Mouse (Mus musculus) lung, adult 2 months (tissue): Measurements from ENCODE around the gene Ache.

Experiments used
- CTCF ChIP-seq: fragments of 200-500 bp; IDR thresholded peaks from 2 replicates; pipeline ENCODE4 v1.5.1; 2011; ENCODE audit warnings: mild to moderate bottlenecking, low read length, control low read depth; ENCODE audit not compliant: insufficient read depth
- POLR2A ChIP-seq: fragments of 200-500 bp; IDR thresholded peaks from 2 replicates; pipeline ENCODE4 v1.6.1; 2011; ENCODE audit warnings: low read depth, mild to moderate bottlenecking, control low read depth, low read length, borderline replicate concordance; ENCODE audit errors: extremely low read depth

DNA sequence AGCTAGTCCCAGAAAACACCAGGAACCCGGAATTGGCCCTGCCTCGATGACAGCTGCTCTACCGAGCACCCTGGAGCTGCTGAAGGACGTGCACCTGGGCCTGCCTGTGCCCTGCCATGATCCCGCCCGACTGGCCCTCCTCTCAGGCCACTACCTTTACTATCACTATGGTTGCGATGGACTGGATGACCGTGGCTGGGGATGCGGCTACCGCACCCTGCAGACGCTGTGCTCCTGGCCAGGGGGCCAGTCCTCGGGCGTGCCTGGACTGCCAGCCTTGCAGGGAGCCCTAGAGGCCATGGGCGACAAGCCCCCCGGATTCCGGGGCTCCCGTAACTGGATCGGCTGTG lies 7.4 kb downstream of the Ache start:
- TF ChIP-seq CTCF (no peak), POLR2A (no peak)
